Mouse (Mus musculus) cortical plate, adult 2 months (tissue): ENCODE results near the gene Slc35a2.

Experiments used
- CTCF ChIP-seq: fragments of 200-500 bp; IDR thresholded peaks from 2 replicates; pipeline ENCODE4 v1.5.1; 2011; ENCODE audit warnings: mild to moderate bottlenecking, control low read depth, low read length; ENCODE audit not compliant: insufficient read depth; ENCODE audit errors: extremely low read depth
- POLR2A ChIP-seq: fragments of 200-500 bp; IDR thresholded peaks from 2 replicates; pipeline ENCODE4 v1.6.1; 2011; ENCODE audit warnings: mild to moderate bottlenecking, low read length, control low read depth; ENCODE audit not compliant: insufficient read depth; ENCODE audit errors: extremely low read depth

DNA sequence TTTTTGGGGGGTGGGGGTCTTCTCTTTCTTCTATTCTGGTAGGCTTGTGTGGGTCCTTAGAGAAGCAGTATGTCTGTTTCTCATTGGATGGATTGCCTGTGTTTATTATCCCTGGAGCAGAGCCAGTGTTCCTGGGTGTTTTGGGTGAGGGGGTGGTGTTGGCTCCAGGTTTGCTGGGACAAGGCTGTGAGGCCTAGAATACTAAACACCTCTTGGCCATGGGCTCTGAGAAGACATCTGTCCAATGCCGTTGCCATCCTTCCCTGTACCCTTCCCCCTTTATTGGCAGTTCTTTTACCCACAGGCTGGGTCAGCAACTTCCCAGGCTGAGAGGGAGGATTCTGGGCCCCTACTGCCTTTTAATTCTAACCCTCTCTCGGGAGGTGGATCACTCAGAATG, 36.0 kb upstream of the Slc35a2 start:
- TF ChIP-seq POLR2A, result no peak
- TF ChIP-seq CTCF, result no peak
